Mouse (Mus musculus) left cerebral cortex, postnatal 14 days (tissue): ENCODE data around the gene Ulk2. TPM values are rescaled to one million over a fixed set of nuclear protein-coding genes. Genes with fewer than 3 reads are reported as not detected.

Source experiments
- DNase-seq, 2 experiments: peaks; one replicate each; pipeline ENCODE4 v3.0.0; 2021 to 2022; ENCODE audit warnings: low spot score in 2 of 2, mixed read lengths in 1 of 2
- intact Hi-C: fragments of 180-260 bp; cut with DNase I; formaldehyde crosslinking; loops from one replicate; pipeline ENCODE4 v1.15.1; 2025
- total RNA-seq, 2 experiments: library from RNA; stranded (reverse); gene quantifications; 2 replicates each; pipeline ENCODE4 v1.2.3; 2021

Ulk2 gene
- total RNA-seq, 2 experiments from 2014 or later = 94.8 to 103 TPM

DNA sequence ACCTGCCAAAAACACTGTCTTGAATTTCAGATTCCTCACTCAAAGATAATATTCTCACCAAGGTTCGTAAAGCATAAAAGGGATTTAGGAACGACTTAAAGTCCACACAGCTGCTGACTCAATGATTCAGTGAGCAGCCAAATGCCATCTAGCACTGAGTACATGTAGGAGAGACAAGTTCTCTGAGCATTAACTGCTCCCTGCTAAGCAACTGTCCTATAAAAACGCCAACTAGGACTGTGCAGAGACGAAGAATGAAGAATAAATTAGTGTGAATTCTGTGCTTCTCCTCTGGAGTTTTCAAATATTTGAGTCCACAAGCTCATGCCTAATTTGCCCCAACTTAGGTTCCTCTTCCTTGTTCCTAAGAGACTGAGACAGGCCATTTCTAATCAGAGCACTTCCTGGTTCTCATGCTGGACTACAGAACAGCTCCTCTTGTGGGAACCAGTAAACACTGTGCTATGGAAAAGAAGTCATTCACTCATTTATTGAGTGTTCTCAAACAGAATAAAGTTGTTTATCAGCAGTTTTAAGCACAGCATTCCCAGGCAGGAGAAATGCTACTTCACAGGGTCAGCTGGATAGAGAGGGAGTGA, 80.2 kb downstream of the Ulk2 start:
- intact Hi-C loops = no loop called here
- peak; percentile 39 to 68 for DNase-seq

DNA sequence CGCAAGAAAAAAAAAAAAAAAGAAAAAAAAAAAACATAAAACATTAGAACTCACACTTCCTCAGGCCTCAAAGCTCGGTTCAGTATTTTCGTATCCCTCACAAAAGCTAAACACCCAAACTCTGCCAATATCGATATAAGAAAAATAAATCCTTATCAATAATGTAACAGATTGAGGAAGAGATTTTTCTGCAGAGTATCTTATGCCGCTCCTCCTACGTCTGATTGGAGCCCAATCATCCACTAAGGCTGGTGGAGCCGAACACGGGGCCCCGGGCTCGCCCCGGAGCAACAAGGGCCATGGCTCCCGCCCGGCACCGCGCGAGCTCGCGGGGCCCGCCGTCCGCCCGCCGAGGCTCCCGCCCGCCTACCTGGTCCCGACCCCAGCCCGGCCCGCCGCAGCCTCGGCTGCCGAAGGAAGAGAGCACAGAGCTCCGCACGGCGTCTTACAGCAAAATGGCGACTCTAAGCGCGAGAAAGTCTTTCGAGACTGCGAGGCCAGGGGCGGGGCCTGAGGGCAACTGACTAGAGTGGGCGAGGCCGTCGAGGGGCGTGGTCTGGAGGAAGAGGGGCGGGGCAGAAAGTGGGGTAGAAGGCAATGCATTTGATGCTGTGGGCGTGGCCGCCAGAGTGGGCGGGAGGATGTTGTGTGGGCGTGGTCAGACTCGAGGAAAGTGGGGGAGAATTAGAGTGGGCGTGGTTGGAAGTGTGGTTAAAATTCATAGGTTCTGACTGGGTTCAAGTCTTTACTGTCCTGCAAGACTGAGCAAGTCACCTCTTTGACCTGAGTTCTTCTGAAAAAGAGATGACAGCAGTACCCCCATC, 93.1 kb downstream of the Ulk2 start, which contains the start of gene Prpsap2:
Prpsap2 (minus strand) TSS at position 505 of the 824 bp plus-strand sequence.
- intact Hi-C loops = no loop called here

DNA sequence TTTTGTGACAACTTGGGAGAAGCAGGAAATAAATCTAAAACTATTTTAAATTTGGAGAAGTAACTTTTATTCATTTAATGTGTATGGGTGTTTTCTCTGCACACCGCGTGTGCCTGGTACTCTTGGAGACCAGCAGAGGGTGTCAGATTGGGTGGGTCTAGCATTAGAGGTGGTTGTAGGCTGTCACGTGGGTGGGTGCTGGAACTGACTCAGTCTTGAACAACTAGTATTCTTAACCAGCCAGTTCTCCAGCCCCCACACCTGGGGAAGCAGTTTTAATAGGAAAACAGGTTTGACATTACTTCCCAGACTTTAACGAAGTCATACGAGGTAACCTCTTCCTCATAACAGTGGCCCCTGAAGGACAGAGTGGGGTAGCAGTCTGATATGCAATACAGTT, 94.4 kb downstream of the Ulk2 start:
- peak; percentile 26 to 30 for DNase-seq
- intact Hi-C loops = no loop called here

More for the DNA sequence above, 93.1 kb downstream of the Ulk2 start, which contains the start of gene Prpsap2:
- DNase-seq = peak; percentile 97

DNA sequence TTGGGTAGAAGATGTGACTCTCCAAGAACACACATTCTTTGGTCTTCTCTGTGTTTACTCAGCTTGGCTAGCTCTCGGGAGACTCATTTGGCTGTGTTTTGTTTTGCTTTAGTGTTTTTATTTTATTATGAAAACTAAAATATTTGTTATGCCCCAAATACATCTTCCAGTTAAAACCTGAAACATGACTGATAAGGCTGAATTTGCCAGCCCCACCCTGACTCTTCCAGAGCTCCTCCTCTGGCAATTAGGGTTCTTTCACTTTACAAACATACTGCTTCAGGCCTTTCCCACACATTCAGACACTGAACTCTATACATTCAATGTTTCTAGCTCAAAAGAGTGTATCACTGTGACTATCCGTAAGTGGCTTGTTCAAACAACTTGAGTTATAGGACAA, 97.7 kb downstream of the Ulk2 start:
- DNase-seq = no peak
- intact Hi-C loops = no loop called here

DNA sequence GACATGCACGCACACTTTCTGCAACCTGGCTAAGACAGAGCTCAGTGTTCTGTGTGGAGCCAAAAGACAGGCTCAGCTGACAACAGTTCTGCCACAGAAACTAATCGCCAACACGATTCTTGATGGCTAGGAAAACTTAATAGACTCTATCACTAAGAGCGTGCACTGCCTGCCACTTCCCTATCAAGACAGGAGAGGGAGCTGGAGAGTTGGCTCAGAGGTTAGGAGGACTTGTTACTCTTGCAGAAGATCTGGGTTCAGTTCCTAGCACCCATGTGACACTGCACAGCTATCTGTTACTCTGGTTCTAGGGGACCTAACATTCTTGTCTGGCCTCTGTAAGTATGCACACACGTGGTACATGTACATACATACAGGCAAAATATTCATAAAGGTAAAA, 103.3 kb downstream of the Ulk2 start:
- DNase-seq = no peak
- intact Hi-C loops = no loop called here

DNA sequence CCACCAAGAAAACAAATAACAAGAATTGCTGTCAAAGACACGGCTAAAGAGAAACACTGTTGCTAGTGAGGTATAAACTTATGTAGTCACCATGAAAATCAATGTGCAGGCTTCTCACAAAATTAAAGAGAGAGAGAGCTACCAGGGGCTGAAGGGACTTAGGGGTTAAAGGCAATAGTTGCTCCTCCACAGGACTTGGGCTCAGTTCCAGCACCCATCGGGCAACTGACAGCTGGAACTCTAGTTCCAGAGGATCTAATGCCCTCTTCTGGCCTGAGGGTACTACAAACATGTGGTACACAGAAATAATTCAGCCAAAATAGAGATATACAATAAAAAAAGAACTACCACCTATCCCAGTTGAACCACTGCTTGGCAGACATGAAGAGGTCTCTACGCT, 107.7 kb downstream of the Ulk2 start:
- intact Hi-C loops = no loop called here

DNA sequence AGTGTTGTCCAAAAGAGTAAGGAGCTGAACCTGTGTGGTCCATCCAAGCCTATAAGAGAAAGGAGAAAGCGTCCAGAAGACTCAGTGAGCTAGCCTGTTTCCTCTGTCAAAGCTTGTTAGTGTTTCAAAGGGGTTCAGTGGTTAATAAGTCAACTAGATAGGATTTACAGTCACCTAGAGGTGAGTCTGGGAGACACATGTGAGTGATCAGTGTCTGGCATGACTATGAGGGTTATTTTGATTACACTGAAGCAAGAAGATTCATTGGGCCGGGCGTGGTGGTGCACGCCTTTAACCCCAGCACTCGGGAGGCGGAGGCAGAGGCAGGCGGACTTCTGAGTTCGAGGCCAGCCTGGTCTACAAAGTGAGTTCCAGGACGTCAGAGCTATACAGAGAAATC, 109.1 kb downstream of the Ulk2 start:
- intact Hi-C loops = no loop called here
- DNase-seq = no peak

More for the DNA sequence above, 107.7 kb downstream of the Ulk2 start:
- no peak for DNase-seq

DNA sequence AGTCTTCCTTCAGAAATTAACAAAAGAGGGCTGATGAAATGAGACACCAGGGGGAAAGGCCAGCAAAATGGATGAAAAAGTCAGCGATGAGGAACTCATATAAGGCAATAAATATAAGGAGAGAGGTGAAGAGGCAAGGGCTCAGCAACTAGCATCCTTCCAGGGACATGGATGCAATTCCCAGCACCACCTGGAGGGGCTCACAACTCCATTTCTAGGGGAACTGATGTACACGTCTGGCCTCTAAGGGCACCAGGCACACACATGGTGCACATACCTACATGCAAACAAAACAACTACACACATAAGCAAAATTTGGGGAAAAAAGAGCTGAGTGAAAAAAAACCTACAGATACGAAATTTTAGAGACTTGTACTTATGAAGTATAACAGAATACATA, 110.4 kb downstream of the Ulk2 start:
- intact Hi-C loops = no loop called here
- no peak for DNase-seq

DNA sequence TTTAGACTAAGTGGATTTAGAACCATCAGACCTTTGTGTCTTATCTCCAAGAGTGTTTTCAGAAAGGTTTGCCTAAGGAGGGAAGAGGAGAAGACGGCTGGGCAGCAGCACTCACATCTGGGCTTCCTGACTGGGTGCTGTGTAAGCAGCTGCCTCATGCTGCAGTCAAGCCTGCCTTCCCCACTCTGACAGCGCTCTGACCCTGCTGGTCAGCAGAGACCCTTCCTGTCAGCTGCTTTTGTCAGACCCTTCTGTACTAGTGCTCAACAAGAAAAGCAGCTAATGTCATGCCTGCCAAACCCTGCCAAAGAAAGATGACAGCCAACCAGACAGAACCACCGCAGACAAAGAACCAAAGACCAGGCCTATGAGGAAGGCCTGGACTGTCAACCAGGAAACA, 111.1 kb downstream of the Ulk2 start:
- intact Hi-C loops = no loop called here
- DNase-seq = peak in 1 of 2 experiments; percentile 14

DNA sequence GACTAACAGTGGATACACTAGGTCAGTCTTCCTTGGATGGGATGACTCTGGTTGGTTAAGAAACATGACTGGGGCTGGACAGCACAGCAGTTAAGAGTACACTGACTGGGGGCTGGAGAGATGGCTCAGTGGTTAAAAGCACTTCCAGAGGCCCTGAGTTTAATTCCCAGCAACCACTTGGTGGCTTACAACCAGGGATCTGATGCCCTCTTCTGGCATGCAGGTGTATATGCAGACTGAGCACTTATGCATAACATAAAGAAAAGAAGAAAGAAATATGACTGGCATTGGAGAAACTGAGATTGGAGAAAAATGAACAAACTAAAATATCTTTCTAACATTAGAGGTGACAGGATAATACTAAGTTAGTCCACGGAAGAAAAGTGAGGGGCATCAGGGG, 114.4 kb downstream of the Ulk2 start:
- DNase-seq = no peak
- intact Hi-C loops = no loop called here

DNA sequence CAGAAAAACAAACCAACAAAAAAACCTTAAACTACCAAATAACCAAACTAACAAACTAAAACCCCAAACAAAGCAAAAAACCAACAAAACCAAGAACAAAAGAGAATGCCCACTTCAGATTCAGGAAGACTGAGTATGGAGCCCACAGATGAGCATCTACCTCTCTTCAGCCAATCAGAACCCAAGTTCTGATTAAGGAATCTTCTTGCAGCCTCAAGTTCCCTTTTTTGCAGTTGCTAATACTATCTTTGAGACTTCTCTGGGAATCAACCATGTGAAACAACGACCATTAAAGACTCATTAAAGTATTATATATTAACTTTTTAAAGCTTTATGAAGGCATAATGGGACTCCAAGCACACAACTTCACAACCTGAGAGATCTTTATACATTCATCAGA, 117.6 kb downstream of the Ulk2 start:
- no peak for DNase-seq
- intact Hi-C loops = no loop called here

DNA sequence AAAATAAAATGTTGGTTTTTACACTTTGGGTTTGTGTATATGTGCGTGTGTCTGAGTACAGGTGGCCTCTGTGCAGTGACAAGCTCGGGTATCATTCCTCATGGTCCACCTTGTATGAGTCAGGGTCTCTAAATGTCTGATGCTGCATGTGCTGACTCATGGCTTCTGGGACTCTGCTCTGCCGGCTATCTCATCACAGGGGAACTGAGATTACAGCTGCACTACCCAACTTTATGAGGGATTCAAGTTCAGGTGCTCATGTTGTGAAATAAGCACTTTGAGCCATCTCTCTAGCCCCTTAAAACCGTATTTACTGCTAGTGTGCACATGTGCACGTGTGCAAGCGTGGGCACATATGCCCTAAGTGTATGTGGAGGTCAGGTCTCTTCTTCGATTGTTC, 122.2 kb downstream of the Ulk2 start:
- DNase-seq = no peak
- intact Hi-C loops = no loop called here

DNA sequence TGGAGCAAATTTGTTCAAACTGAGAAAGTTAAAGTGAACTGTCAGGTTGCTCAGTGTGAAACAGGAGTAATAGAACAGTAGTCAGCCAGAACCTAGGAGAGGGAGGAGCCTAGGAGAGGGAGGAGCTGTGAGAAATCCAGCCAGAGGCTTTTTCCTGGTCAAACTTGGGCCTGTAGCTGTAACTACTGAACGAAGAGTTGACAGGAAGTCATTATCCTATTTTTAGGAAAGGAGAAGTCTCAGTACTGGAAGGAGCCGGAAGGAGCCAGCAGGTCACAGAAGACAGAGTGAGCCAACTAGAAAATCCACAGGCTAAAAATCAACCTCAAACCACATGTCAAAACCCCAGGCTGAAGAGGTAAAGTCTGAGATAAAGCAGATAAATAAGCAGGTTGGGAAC, 126.8 kb downstream of the Ulk2 start:
- intact Hi-C loops = no loop called here
- DNase-seq = peak; percentile 11 to 27

Other genes with a start within 250 kb of the Ulk2 start
- 1 to 10 TPM; 6.7 to 9.2 TPM for gene Grap, start 201.8 kb downstream of the Ulk2 start, total RNA-seq
- under 1 TPM in 1 of 2 experiments, not detected in 1; 0.09 TPM for gene Fam83g, start 171.0 kb downstream of the Ulk2 start, total RNA-seq
- gene Slc5a10, start 134.2 kb downstream of the Ulk2 start, total RNA-seq = under 1 TPM; 0.18 to 0.27 TPM
- 10 to 100 TPM; 32.4 to 35.0 TPM for gene Prpsap2, start 93.0 kb downstream of the Ulk2 start, total RNA-seq
- 10 to 100 TPM; 29.0 to 30.8 TPM for gene Akap10, start 75.2 kb upstream of the Ulk2 start, total RNA-seq
- gene Specc1, start 101.7 kb upstream of the Ulk2 start, total RNA-seq = 10 to 100 TPM; 43.8 to 44.9 TPM